Mouse (Mus musculus) MEL (cell line): ENCODE measurements around the gene Ldlrap1. TPM values are rescaled to one million over a fixed set of nuclear protein-coding genes. Genes with fewer than 3 reads are reported as not detected.

Source experiments
- DNase-seq: peaks from one replicate; pipeline ENCODE4 v3.0.0; 2011; ENCODE audit warnings: low read depth, low spot score
- H3K27ac ChIP-seq: 2 replicates; pipeline ENCODE4 v1.5.1; 2012; ENCODE audit warnings: low read depth, mild to moderate bottlenecking, control low read depth, low read length, moderate library complexity; ENCODE audit not compliant: control insufficient read depth
- H3K27me3 ChIP-seq, 2 experiments: fragments of 150-350 bp in 1 of 2; sonication (generic) in 1 of 2; 2 replicates each; pipeline ENCODE4 v1.6.1; 2012; ENCODE audit warnings: low read length in 2 of 2, mild to moderate bottlenecking in 2 of 2, improper control_type of control experiment in 1 of 2, moderate library complexity in 1 of 2; ENCODE audit not compliant: insufficient read depth in 2 of 2, control insufficient read depth in 1 of 2
- H3K36me3 ChIP-seq, 2 experiments: 2 replicates each; pipeline ENCODE4 v1.6.1; 2012 to 2014; ENCODE audit warnings: low read length in 2 of 2, improper control_type of control experiment in 1 of 2, inconsistent platforms in 1 of 2, mild to moderate bottlenecking in 1 of 2; ENCODE audit not compliant: insufficient read depth in 2 of 2, control insufficient read depth in 1 of 2
- H3K4me1 ChIP-seq, 2 experiments: fragments of 150-350 bp in 1 of 2; sonication (generic) in 1 of 2; 2 replicates each; pipeline ENCODE4 v1.6.1; 2012; ENCODE audit warnings: low read length in 2 of 2, improper control_type of control experiment in 1 of 2, mild to moderate bottlenecking in 1 of 2; ENCODE audit not compliant: insufficient read depth in 2 of 2, control insufficient read depth in 1 of 2
- H3K4me3 ChIP-seq, 2 experiments: fragments of 150-350 bp in 1 of 2; sonication (generic) in 1 of 2; 2 replicates each; pipeline ENCODE4 v1.5.1; 2012; ENCODE audit warnings: low read depth in 2 of 2, low read length in 2 of 2, mild to moderate bottlenecking in 2 of 2, moderate library complexity in 2 of 2, control low read depth in 1 of 2, improper control_type of control experiment in 1 of 2; ENCODE audit not compliant: control insufficient read depth in 1 of 2, insufficient read depth in 1 of 2
- H3K79me2 ChIP-seq: 2 replicates; pipeline ENCODE4 v1.6.1; 2012; ENCODE audit warnings: mild to moderate bottlenecking, low read length, moderate library complexity; ENCODE audit not compliant: control insufficient read depth, poor library complexity, insufficient read depth
- H3K9ac ChIP-seq: 2 replicates; pipeline ENCODE4 v1.6.1; 2012; ENCODE audit warnings: low read depth, mild to moderate bottlenecking, control low read depth, low read length, moderate library complexity; ENCODE audit not compliant: control insufficient read depth, poor library complexity, severe bottlenecking
- H3K9me3 ChIP-seq: fragments of 150-350 bp; sonication (generic); replicated peaks from 2 replicates; pipeline ENCODE4 v1.6.1; 2012; ENCODE audit warnings: mild to moderate bottlenecking, low read length, improper control_type of control experiment, moderate library complexity; ENCODE audit not compliant: insufficient read depth
- BHLHE40 ChIP-seq: IDR thresholded peaks from 2 replicates; pipeline ENCODE4 v1.6.1; 2012; ENCODE audit warnings: low read depth, mild to moderate bottlenecking, inconsistent platforms, low read length, improper control_type of control experiment, borderline replicate concordance
- CHD1 ChIP-seq: IDR thresholded peaks from 2 replicates; pipeline ENCODE4 v1.6.1; 2012; ENCODE audit warnings: low read depth, mild to moderate bottlenecking, inconsistent platforms, low read length, improper control_type of control experiment
- ELF1 ChIP-seq: IDR thresholded peaks from 2 replicates; pipeline ENCODE4 v1.6.1; 2014; ENCODE audit warnings: low read depth, mild to moderate bottlenecking, inconsistent platforms, low read length, improper control_type of control experiment, moderate library complexity
- HCFC1 ChIP-seq: IDR thresholded peaks from 2 replicates; pipeline ENCODE4 v1.6.1; 2012; ENCODE audit warnings: low read depth, mild to moderate bottlenecking, inconsistent platforms, low read length, improper control_type of control experiment, moderate library complexity
- JUND ChIP-seq: IDR thresholded peaks from 2 replicates; pipeline ENCODE4 v1.6.1; 2011; ENCODE audit warnings: low read depth, mild to moderate bottlenecking, improper control_type of control experiment, low read length
- KAT2A ChIP-seq: conservative IDR thresholded peaks from 2 replicates; pipeline ENCODE4 v1.6.1; 2012; ENCODE audit warnings: low read depth, low read length, improper control_type of control experiment, inconsistent platforms
- MAFK ChIP-seq: IDR thresholded peaks from 2 replicates; pipeline ENCODE4 v1.6.1; 2011; ENCODE audit warnings: low read depth, mild to moderate bottlenecking, low read length, improper control_type of control experiment, borderline replicate concordance
- NRF1 ChIP-seq: IDR thresholded peaks from 2 replicates; pipeline ENCODE4 v1.6.1; 2014; ENCODE audit warnings: low read depth, mild to moderate bottlenecking, inconsistent platforms, low read length, improper control_type of control experiment, moderate library complexity; ENCODE audit not compliant: poor library complexity, insufficient read depth, severe bottlenecking
- POLR2AphosphoS5 ChIP-seq: IDR thresholded peaks from 2 replicates; pipeline ENCODE4 v1.6.1; 2012; ENCODE audit warnings: low read depth, borderline replicate concordance, mild to moderate bottlenecking, inconsistent platforms, low read length, moderate library complexity, mixed read lengths
- RCOR1 ChIP-seq: IDR thresholded peaks from 2 replicates; pipeline ENCODE4 v1.6.1; 2012; ENCODE audit warnings: low read depth, mild to moderate bottlenecking, inconsistent platforms, low read length, improper control_type of control experiment
- polyA plus RNA-seq, 2 experiments: library from polyadenylated mRNA; stranded (reverse) in 1 of 2; unstranded in 1 of 2; fragments of >175 nt in 1 of 2; fragments of >200 nt in 1 of 2; gene quantifications; 2 replicates each; pipeline versions ENCODE4 v1.2.1 to v1.2.4; 2012; ENCODE audit warnings: low replicate concordance in 2 of 2, low read depth in 1 of 2; ENCODE audit not compliant: insufficient read length in 2 of 2, insufficient read depth in 1 of 2, missing spikeins in 1 of 2
- total RNA-seq: library from RNA; depleted of rRNA; stranded (reverse); fragments of 300-350 nt; gene quantifications from 2 replicates; pipeline ENCODE4 v1.2.3, GENCODE M21; 2012

Ldlrap1 gene
- total and polyA plus RNA-seq, 3 experiments: 23.7 to 24.8 TPM; not detected in 1

DNA sequence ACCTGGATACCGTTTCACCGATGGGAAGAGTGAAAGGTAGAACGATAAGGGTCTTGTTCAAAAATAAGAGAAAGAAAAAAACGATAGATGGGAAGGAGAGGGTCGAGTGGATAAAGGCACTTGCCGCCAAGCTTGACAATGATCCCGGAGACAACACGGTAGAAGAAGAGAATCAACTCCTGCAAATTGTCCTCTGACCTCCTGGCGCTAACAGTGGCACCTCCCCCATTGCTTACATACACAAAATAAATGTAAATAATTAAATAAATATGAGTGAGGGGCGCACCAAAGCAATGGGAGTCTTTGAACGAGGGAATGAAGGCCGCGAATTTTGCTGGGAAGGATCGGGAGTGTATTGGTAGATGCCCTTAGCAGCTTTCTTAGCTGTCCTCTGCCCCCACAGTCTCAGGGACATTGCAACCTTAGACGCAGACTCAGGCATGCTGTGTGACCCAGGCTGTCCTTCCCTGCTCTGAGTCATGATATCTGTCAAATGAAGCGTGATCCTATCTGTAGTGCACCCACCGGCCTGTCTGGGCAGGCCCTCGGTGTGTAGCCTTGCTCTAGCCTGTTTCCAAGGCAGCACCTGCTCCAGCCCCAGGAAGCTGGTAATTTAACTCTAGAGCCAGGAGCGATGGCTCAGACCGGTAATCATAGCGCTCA, 533 bp upstream of the Ldlrap1 start:
- H3K27me3 ChIP-seq: no peaks in the 10 kb centered on the region
- 0 out of 2 replicates have a peak overlapping the region, but pooled peaks have one; percentile 10 for H3K27ac ChIP-seq
- H3K9me3 ChIP-seq: no peaks in the 10 kb centered on the region
- H3K4me1 ChIP-seq: peaks cover 16 to 40% of the 10 kb centered on the region in 2 experiments
- peaks cover 27% of the 10 kb centered on the region for H3K79me2 ChIP-seq
- H3K9ac ChIP-seq: peak overlapping the region; percentile 82
- no peak for TF ChIP-seq NRF1
- 0 out of 2 replicates have a peak, but pooled peaks have one; percentile 1 for TF ChIP-seq BHLHE40
- peaks cover 0 to 20% of the 10 kb centered on the region in 2 experiments; a peak in 2 of 4 replicates for H3K36me3 ChIP-seq
- peak overlapping the region; percentile 84 to 94 for H3K4me3 ChIP-seq
- DNase-seq: peak; percentile 58

DNA sequence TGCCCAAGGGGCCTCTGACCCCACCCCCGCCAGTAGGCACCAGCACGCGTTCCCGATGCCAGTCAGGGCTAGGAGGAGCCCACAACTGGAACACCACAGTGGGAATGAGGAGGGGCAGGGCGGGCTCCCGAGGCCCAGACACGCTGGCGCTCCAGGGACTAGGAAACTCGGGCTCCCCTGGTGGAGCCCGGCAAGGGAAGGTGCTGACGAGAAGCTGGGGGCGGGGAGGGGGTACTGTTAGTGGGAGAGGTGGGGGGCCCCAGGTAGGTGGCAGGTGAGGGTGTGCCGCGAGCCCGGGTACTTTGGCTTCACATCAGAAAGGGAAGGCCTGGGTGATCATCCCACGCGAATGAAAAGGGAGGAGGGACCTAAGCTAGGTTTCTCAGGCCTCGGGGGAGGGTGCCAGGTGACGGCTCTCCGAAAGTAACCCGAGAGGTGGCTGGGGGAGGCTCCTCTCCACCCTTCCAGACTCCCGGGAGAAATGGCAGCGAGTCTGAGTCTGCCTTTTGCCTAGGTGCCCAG, 859 bp downstream of the Ldlrap1 start:
- H3K36me3 ChIP-seq: peaks cover 0 to 30% of the 10 kb centered on the region in 2 experiments; a peak in 2 of 4 replicates
- peak overlapping the region; percentile 89 for H3K9ac ChIP-seq
- H3K4me1 ChIP-seq: peaks cover 19 to 48% of the 10 kb centered on the region in 2 experiments
- no peak for TF ChIP-seq MAFK
- no peak for TF ChIP-seq RCOR1
- no peak for TF ChIP-seq JUND
- no peak for TF ChIP-seq ELF1
- TF ChIP-seq BHLHE40: no peak
- no peak for TF ChIP-seq KAT2A
- TF ChIP-seq HCFC1: no peak
- TF ChIP-seq NRF1: no peak
- peaks cover 39% of the 10 kb centered on the region for H3K79me2 ChIP-seq
- H3K9me3 ChIP-seq: no peaks in the 10 kb centered on the region
- peak overlapping the region; percentile 84 to 94 for H3K4me3 ChIP-seq
- H3K27me3 ChIP-seq: no peaks in the 10 kb centered on the region
- H3K27ac ChIP-seq: no peak overlapping the region
- peak; percentile 56 for DNase-seq

DNA sequence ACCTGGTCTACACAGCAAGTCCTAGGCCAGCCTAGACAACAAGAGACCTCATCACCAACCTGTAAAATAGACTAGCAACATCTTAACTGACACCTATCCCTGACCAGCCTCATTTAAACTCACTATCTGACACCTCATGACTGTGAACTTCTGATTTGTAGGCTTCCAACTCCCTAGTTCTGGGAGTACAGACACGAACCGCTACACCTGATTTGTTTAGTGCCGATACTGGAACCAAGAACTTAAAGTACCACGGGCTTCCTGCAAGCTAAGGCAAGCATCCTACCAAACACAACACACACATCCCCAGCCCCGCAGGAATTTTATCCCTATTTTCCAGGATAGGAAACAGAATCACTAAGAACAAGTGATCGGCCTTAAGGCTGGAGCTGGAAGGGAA, 1.5 kb downstream of the Ldlrap1 start:
- peak overlapping the region; percentile 84 to 94; a peak in 3 of 4 replicates for H3K4me3 ChIP-seq
- H3K27ac ChIP-seq: no peak overlapping the region
- no peaks in the 10 kb centered on the region for H3K27me3 ChIP-seq
- peaks cover 42% of the 10 kb centered on the region for H3K79me2 ChIP-seq
- H3K4me1 ChIP-seq: peaks cover 24 to 55% of the 10 kb centered on the region in 2 experiments
- H3K9ac ChIP-seq: no peak overlapping the region
- DNase-seq: no peak
- H3K9me3 ChIP-seq: no peaks in the 10 kb centered on the region
- TF ChIP-seq CHD1 (0 out of 2 replicates have a peak, but pooled peaks have one; percentile 61), POLR2AphosphoS5 (no peak)
- TF ChIP-seq, all 39 proteins: peak for 1
- H3K36me3 ChIP-seq: peaks cover 0 to 37% of the 10 kb centered on the region in 2 experiments; a peak in 2 of 4 replicates
